Mouse (Mus musculus) 3134 (cell line): ENCODE data around the gene Emilin2.

ENCODE experiments used
- DNase-seq: peaks from one replicate; pipeline ENCODE4 v3.0.0-alpha.2; 2011; ENCODE audit warnings: low spot score; ENCODE audit not compliant: insufficient read length; ENCODE audit errors: extremely low read depth

Gene Emilin2

DNA sequence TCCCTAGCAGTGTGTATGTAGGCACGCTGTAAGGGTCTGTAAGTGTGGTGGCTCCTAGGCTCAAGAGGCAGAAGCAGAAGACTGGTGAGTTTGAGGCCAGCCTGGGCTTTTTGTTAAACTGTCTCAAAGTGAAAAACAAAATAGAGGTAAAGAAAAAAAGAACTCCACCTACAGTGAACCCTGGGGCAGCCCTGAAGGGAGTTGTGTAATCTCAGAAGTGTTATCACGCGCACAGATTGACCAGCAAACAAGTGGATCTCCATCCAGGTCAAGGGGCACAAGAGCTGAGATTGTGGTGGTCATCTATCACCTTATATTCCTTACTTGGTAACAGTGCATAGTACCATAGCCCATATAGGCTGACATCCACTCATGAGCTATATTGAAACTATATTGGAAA, 104.5 kb downstream of the Emilin2 start:
- no peak for DNase-seq

DNA sequence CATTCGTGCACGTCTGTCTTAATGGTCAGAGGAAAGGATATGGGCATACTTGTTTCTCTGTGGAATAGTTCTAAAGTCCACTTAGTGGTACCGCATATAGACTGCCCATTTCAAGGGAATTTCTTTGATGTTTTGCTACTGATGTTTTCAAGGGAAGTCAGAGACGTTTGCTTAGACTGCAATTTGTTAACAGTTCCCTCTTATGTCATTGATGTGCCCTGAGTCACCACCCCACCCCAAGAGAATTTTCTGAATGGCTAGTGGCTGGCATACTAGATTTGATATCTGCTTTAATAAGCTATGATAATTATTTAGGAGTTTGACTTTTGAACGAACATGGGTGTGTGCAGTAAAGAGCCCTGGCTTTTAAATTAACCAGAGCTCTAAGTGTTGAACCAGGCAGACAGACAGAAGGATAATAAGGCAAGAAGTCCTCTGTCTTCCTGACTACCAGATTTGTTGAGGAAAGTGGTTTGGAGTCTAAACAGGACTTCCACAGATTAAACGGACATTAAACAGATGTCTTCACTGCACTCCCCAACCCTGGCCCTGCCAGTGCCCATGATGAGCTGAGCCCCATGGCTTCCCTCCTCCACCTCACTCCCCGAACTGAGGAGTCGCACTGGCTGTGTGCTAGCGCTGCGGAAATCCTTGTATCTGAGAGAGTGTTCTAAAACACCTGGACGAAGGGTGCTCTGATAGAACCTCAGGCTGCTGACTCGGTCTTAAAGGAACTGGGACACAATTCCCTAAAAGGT, 105.5 kb downstream of the Emilin2 start:
- no peak for DNase-seq

DNA sequence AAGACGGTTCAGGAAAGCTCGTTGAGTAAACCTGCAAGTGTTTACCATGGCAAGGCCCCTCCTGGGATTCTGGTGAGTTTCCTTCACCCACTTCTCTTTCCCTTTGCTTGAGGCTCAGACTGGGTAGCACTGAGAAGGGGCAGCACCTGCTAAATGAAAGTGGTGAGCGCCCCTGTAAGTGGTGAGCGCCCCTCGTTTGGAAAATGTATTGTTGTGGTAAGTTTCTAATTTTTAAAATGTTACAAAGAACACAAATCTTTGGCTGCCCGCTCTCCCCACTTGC, 107.0 kb downstream of the Emilin2 start:
- DNase-seq: no peak

DNA sequence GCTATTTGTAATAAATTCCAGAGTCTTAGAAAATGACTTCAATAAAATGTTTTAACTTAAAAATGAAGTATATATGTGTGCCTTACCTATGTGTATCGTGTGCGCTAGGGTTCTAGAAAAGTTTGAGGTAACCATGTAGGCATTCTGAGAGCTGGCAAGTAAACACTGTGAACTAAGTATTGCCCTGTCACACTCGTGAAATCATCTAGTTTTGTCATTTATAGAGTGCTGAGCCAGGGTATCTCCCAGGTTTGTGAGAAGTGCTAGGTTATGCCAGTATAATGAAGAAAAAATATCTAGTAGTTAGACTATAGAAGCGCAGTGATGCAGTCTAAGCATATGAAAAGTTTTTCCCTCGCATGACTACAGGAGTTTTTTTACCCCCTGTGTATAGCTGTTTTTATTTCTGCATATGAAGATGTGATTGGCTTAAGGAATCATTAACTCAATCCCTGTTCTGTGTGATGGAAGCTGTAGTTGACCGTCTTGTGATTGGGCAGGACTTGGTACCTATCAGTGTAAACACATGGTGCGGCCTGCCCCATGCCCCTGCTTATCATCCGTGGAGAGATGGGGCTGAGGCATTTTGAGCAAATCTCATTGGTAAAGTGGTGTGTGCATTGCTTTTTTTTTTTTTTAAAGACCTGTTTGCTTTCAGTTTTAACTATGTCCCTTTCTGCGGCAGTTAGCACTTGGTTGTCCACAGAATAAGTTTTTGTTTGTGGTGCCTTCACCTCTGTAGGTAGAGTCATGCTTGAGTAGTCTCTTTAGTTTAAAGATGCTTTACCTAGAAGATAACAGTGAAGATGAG, 107.6 kb downstream of the Emilin2 start:
- no peak for DNase-seq
